Mouse (Mus musculus): ENCODE results near the gene Gng2. TPM values are rescaled to one million over a fixed set of nuclear protein-coding genes. Genes with fewer than 3 reads are reported as not detected.
"Not testable (repeated sequence)": the region's sequence is repeated elsewhere in the genome, so short reads cannot be mapped to it uniquely, and the experiment has no call there.

Gng2 gene
- total RNA-seq, 2 experiments from 2014 or later: 43.5 to 55.8 TPM

- DNase-seq: no peak
Measured at GRCm38 (mm10) chr14:19935084-19935483, 42.3 kb downstream of the Gng2 start.

GRCm38 (mm10) chr14:19933314-19933713, 44.1 kb downstream of the Gng2 start:
- no peak for DNase-seq

- no peak for DNase-seq
Measured at GRCm38 (mm10) chr14:19927879-19928278, 49.5 kb downstream of the Gng2 start.

- DNase-seq: no peak
Measured at GRCm38 (mm10) chr14:19927156-19927555, 50.3 kb downstream of the Gng2 start.

GRCm38 (mm10) chr14:19926312-19926711, 51.1 kb downstream of the Gng2 start:
- no peak for DNase-seq

GRCm38 (mm10) chr14:19925157-19925556, 52.3 kb downstream of the Gng2 start:
- DNase-seq: no peak

GRCm38 (mm10) chr14:19924086-19924485, 53.3 kb downstream of the Gng2 start:
- DNase-seq: no peak

GRCm38 (mm10) chr14:19920254-19920691, 57.2 kb downstream of the Gng2 start:
- DNase-seq: no peak

- no peak for DNase-seq
Measured at GRCm38 (mm10) chr14:19919789-19920188, 57.6 kb downstream of the Gng2 start.

- no peak for DNase-seq
Measured at GRCm38 (mm10) chr14:19917534-19917933, 59.9 kb downstream of the Gng2 start.

- no peak for DNase-seq
Measured at GRCm38 (mm10) chr14:19916315-19916714, 61.1 kb downstream of the Gng2 start.

GRCm38 (mm10) chr14:19912891-19913290, 64.5 kb downstream of the Gng2 start:
- DNase-seq: peak; percentile 21

GRCm38 (mm10) chr14:19905615-19906014, 71.8 kb downstream of the Gng2 start:
- DNase-seq: peak; percentile 70

GRCm38 (mm10) chr14:19904821-19905220, 72.6 kb downstream of the Gng2 start:
- no peak for DNase-seq

- peak; percentile 11 for DNase-seq
Measured at GRCm38 (mm10) chr14:19904031-19904430, 73.4 kb downstream of the Gng2 start.

GRCm38 (mm10) chr14:19900492-19900891, 76.9 kb downstream of the Gng2 start:
- DNase-seq: no peak

GRCm38 (mm10) chr14:19887569-19887968, 89.9 kb downstream of the Gng2 start:
- DNase-seq: peak; percentile 7

- not testable (repeated sequence) for DNase-seq
Measured at GRCm38 (mm10) chr14:19884431-19884830, 93.0 kb downstream of the Gng2 start.

- no peak for DNase-seq
Measured at GRCm38 (mm10) chr14:19874201-19874807, 103.1 kb downstream of the Gng2 start.

- peak; percentile 9 for DNase-seq
Measured at GRCm38 (mm10) chr14:19867286-19867935, 110.0 kb downstream of the Gng2 start.

- not testable (repeated sequence) for DNase-seq
Measured at GRCm38 (mm10) chr14:19865121-19865520, 112.3 kb downstream of the Gng2 start.

- no peak for DNase-seq
Measured at GRCm38 (mm10) chr14:19861311-19862080, 115.9 kb downstream of the Gng2 start.

- no peak for DNase-seq
Measured at GRCm38 (mm10) chr14:19860281-19860680, 117.1 kb downstream of the Gng2 start.

Data from adrenal gland, postnatal 10 days (tissue).